Mouse (Mus musculus) heart, embryonic 13.5 days (tissue): Measurements from ENCODE around the gene Gm36176. TPM values are rescaled to one million over a fixed set of nuclear protein-coding genes. Genes with fewer than 3 reads are reported as not detected.
"Not testable (repeated sequence)": the region's sequence is repeated elsewhere in the genome, so short reads cannot be mapped to it uniquely, and the experiment has no call there.

Experiments
- ATAC-seq: fragments of 200-750 bp; cut with Nextera tagmentation; 2 replicates; pipeline ENCODE4 v1.8.0; 2017; ENCODE audit warnings: moderate TSS enrichment; ENCODE audit not compliant: insufficient number of reproducible peaks, low FRiP score, low TSS enrichment; ENCODE audit errors: extremely low read depth
- H3K27ac ChIP-seq: fragments of 300-500 bp; sonication (generic); replicated peaks from 2 replicates; pipeline ENCODE4 v1.5.1; 2015; ENCODE audit warnings: moderate library complexity, mild to moderate bottlenecking, inconsistent platforms
- H3K27me3 ChIP-seq: fragments of 300-500 bp; sonication (generic); replicated peaks from 2 replicates; pipeline ENCODE4 v1.6.1; 2015; ENCODE audit warnings: mild to moderate bottlenecking, inconsistent platforms
- H3K36me3 ChIP-seq: fragments of 300-500 bp; sonication (generic); 2 replicates; pipeline ENCODE4 v1.6.1; 2015; ENCODE audit warnings: mild to moderate bottlenecking, inconsistent platforms
- H3K4me1 ChIP-seq: fragments of 300-500 bp; sonication (generic); 2 replicates; pipeline ENCODE4 v1.6.1; 2015; ENCODE audit warnings: inconsistent platforms
- H3K4me2 ChIP-seq: fragments of 300-500 bp; sonication (generic); 2 replicates; pipeline ENCODE4 v1.6.1; 2015; ENCODE audit warnings: inconsistent platforms, mild to moderate bottlenecking, moderate library complexity
- H3K4me3 ChIP-seq: fragments of 300-500 bp; sonication (generic); 2 replicates; pipeline ENCODE4 v1.5.1; 2015; ENCODE audit warnings: moderate library complexity, mild to moderate bottlenecking, inconsistent platforms
- H3K9ac ChIP-seq: fragments of 300-500 bp; sonication (generic); 2 replicates; pipeline ENCODE4 v1.6.1; 2015; ENCODE audit warnings: inconsistent platforms, mild to moderate bottlenecking, moderate library complexity
- H3K9me3 ChIP-seq: fragments of 300-500 bp; sonication (generic); 2 replicates; pipeline ENCODE4 v1.6.1; 2016; ENCODE audit warnings: inconsistent platforms
- WGBS: fragments of 180-500 bp; shearing (Covaris S2); methylation state at CpG from one replicate; pipeline ENCODE4 v1.1.7; 2015; ENCODE audit warnings: mixed read lengths; 5-methylcytosine and 5-hydroxymethylcytosine counted together
- polyA plus RNA-seq: library from polyadenylated mRNA; unstranded; fragments of >200 nt; fragmentation: Nextera tagmentation; extraction: Ambion mirVana; gene quantifications from 2 replicates; pipeline ENCODE4 v1.2.1, GENCODE M21; 2015

Gm36176 gene
- not detected in 2 replicates for polyA plus RNA-seq

DNA sequence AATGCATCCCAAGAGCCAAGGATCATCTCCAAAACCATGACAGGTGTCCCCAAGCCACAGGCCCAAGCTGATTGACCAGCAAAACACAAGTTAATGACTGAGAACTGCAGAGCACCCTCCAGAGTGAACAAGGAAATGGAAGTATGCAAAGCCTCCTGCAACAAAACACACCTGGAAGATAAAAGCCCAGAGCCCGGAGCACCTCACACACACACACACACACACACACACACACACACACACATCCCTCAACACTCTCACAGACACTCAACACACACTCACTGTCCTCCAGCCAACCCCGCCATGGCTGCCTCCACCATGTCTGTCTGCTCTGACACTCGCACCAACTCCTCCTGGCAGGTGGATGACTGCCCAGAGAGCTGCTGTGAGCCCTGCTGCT lies at the start of gene Gm36176:
Gene Gm36176 (plus strand): TSS at position 301 of the 400 bp plus-strand sequence.
- ATAC-seq, result no peak
- Histone ChIP-seq H3K27me3 (no peaks in the 10 kb centered on the region), H3K9ac (no peak within 1 kb of the TSS), H3K4me1 (no peaks in the 10 kb centered on the region), H3K36me3 (no peaks in the 10 kb centered on the region), H3K4me3 (no peak within 1 kb of the TSS), H3K9me3 (peaks cover 23% of the 10 kb centered on the region; the same call in 1 of the 2 replicates), H3K27ac (no peak within 1 kb of the TSS), H3K4me2 (no peak within 1 kb of the TSS)
- 49% methylated on average over 3 of the region's 3 CpGs for WGBS

GRCm38 (mm10) chr10:77797677-77798076 lies 48.9 kb upstream of the Gm36176 start:
- H3K4me2 ChIP-seq, result no peak overlapping the region
- H3K9ac ChIP-seq, result no peak overlapping the region
- H3K9me3 ChIP-seq, result no peaks in the 10 kb centered on the region
- H3K4me1 ChIP-seq, result peaks cover 19% of the 10 kb centered on the region
- 5% methylated on average over 3 of the region's 3 CpGs for WGBS
- H3K27me3 ChIP-seq, result no peaks in the 10 kb centered on the region
- H3K4me3 ChIP-seq, result no peak overlapping the region
- no peak for ATAC-seq
- H3K27ac ChIP-seq, result peak overlapping the region; percentile 30; the same call in 1 of the 2 replicates
- H3K36me3 ChIP-seq, result no peaks in the 10 kb centered on the region

DNA sequence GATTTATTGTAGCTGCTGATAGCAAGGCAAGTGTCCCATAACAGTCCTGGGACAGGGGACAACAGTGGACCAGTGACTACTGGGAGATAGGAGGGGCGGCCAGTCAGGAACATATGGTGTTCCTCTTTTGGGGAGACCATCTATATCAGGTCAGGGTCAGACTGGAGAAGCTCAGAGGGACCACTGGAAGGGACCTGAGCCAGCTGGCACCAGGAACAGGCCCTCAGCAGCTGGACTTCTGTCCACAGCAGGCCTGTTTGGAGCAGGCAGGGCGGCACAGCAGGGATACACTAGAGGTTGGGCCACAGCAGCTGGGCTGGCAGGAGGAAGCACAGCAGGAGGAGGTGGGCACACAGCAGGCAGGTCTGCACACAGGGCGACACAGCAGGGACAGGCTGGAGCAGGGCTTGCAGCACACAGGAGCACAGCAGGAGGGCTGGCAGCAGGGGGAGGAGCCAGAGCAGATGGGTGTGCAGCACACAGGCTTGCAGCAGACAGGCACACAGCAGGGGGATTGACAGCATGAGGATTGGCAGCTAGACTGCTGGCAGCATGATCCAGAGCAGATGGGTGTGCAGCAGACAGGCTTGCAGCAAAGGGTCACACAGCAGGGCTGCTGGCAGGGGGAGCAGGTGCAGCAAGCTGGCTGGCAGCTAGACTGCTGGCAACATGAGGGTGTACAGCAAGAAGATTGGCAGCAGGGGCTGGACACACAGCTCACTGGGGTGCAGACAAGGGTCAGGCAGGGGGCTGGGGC lies 48.3 kb upstream of the Gm36176 start:
- not testable (repeated sequence) for ATAC-seq, H3K9ac ChIP-seq, H3K4me3 ChIP-seq, H3K27me3 ChIP-seq, H3K9me3 ChIP-seq, H3K36me3 ChIP-seq, H3K4me2 ChIP-seq
- peak overlapping the region; percentile 30; the same call in 1 of the 2 replicates for H3K27ac ChIP-seq
- WGBS, result 27% methylated on average over 3 of the region's 3 CpGs
- peaks cover 19% of the 10 kb centered on the region for H3K4me1 ChIP-seq

GRCm38 (mm10) chr10:77798921-77799508 lies 47.6 kb upstream of the Gm36176 start, which contains the start of gene Gm19668:
TSS of gene Gm19668 (minus strand) at chr10:77799133.
- H3K27ac ChIP-seq, result peak within 1 kb of the TSS; percentile 30; the same call in 1 of the 2 replicates
- H3K9me3 ChIP-seq, result no peaks in the 10 kb centered on the region
- no peaks in the 10 kb centered on the region for H3K36me3 ChIP-seq
- no peak within 1 kb of the TSS for H3K4me2 ChIP-seq
- peaks cover 19% of the 10 kb centered on the region for H3K4me1 ChIP-seq
- no peak for ATAC-seq
- H3K9ac ChIP-seq, result no peak within 1 kb of the TSS
- H3K4me3 ChIP-seq, result no peak within 1 kb of the TSS
- WGBS, result 53% methylated on average over 8 of the region's 8 CpGs
- H3K27me3 ChIP-seq, result no peaks in the 10 kb centered on the region

GRCm38 (mm10) chr10:77804095-77804494 lies 42.5 kb upstream of the Gm36176 start:
- Histone ChIP-seq H3K36me3 (no peaks in the 10 kb centered on the region), H3K27me3 (no peaks in the 10 kb centered on the region), H3K4me3 (no peak overlapping the region), H3K9me3 (no peaks in the 10 kb centered on the region), H3K4me2 (no peak overlapping the region), H3K4me1 (peaks cover 4% of the 10 kb centered on the region), H3K27ac (no peak overlapping the region), H3K9ac (no peak overlapping the region)
- no peak for ATAC-seq
- 62% methylated on average over 3 of the region's 3 CpGs for whole genome bisulfite sequencing

- peaks cover 11% of the 10 kb centered on the region; the same call in 1 of the 2 replicates for H3K27me3 ChIP-seq
- 58% methylated on average over 5 of the region's 5 CpGs for WGBS
- no peak within 1 kb of the TSS for H3K4me2 ChIP-seq
Observed at GRCm38 (mm10) chr10:77811743-77812142, 34.9 kb upstream of the Gm36176 start, which contains the start of gene Gm9507. TSS of gene Gm9507 (minus strand) at chr10:77811843.

DNA sequence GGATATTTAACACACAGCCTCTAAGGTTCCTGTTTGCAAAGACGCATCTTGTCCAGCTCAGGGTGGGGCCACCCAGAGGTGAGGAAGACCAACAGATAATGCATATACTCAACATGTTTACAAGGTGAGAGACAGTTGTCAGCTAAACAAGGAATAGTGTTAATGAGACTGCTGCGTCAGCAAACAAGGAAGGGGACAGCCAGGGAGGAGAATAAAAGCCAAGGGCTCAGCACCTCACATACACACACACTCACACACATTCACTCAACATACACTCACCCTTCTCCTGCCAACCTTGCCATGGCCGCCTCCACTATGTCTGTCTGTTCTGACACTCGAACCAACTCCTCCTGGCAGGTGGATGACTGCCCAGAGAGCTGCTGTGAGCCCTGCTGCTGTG lies 32.2 kb upstream of the Gm36176 start, which contains the start of gene Gm2696:
Gene Gm2696 (plus strand): TSS at position 301 of the 400 bp plus-strand sequence.
- peaks cover 3% of the 10 kb centered on the region; the same call in 1 of the 2 replicates for H3K9me3 ChIP-seq
- 37% methylated on average over 4 of the region's 4 CpGs for WGBS
- H3K4me2 ChIP-seq, result no peak within 1 kb of the TSS
- H3K4me3 ChIP-seq, result no peak within 1 kb of the TSS
- H3K9ac ChIP-seq, result no peak within 1 kb of the TSS
- H3K27me3 ChIP-seq, result peaks cover 11% of the 10 kb centered on the region; the same call in 1 of the 2 replicates
- no peak within 1 kb of the TSS for H3K27ac ChIP-seq
- no peaks in the 10 kb centered on the region for H3K4me1 ChIP-seq
- no peak for ATAC-seq
- H3K36me3 ChIP-seq, result no peaks in the 10 kb centered on the region

More at GRCm38 (mm10) chr10:77811743-77812142, 34.9 kb upstream of the Gm36176 start, which contains the start of gene Gm9507:
- H3K9me3 ChIP-seq, result peaks cover 3% of the 10 kb centered on the region; the same call in 1 of the 2 replicates
- no peaks in the 10 kb centered on the region for H3K4me1 ChIP-seq
- H3K4me3 ChIP-seq, result no peak within 1 kb of the TSS
- no peak within 1 kb of the TSS for H3K9ac ChIP-seq
- no peak within 1 kb of the TSS for H3K27ac ChIP-seq
- ATAC-seq, result no peak
- no peaks in the 10 kb centered on the region for H3K36me3 ChIP-seq

- H3K36me3 ChIP-seq, result no peaks in the 10 kb centered on the region
- no peaks in the 10 kb centered on the region for H3K4me1 ChIP-seq
- no peak overlapping the region for H3K27ac ChIP-seq
- H3K27me3 ChIP-seq, result peaks cover 11% of the 10 kb centered on the region; the same call in 1 of the 2 replicates
- no peak overlapping the region for H3K4me2 ChIP-seq
- H3K9ac ChIP-seq, result no peak overlapping the region
- WGBS, result 21% methylated on average over 5 of the region's 5 CpGs
- ATAC-seq, result no peak
- H3K9me3 ChIP-seq, result no peaks in the 10 kb centered on the region
- H3K4me3 ChIP-seq, result no peak overlapping the region
Observed at GRCm38 (mm10) chr10:77815514-77815913, 31.1 kb upstream of the Gm36176 start.

- Histone ChIP-seq H3K27me3 (peaks cover 8% of the 10 kb centered on the region; the same call in 1 of the 2 replicates), H3K4me1 (no peaks in the 10 kb centered on the region), H3K4me3 (no peak overlapping the region), H3K9me3 (no peaks in the 10 kb centered on the region), H3K4me2 (no peak overlapping the region), H3K36me3 (no peaks in the 10 kb centered on the region), H3K27ac (no peak overlapping the region), H3K9ac (no peak overlapping the region)
- WGBS, result 91% methylated on average over 4 of the region's 4 CpGs
- ATAC-seq, result peak; percentile 10; the same call in 1 of the 2 replicates
Observed at GRCm38 (mm10) chr10:77818523-77818922, 28.1 kb upstream of the Gm36176 start.

GRCm38 (mm10) chr10:77819203-77819602 lies 27.4 kb upstream of the Gm36176 start:
- WGBS, result 35% methylated on average over 4 of the region's 4 CpGs
- Histone ChIP-seq H3K4me3 (no peak overlapping the region), H3K9ac (no peak overlapping the region), H3K4me1 (no peaks in the 10 kb centered on the region), H3K9me3 (peaks cover 4% of the 10 kb centered on the region; the same call in 1 of the 2 replicates), H3K27me3 (peaks cover 4% of the 10 kb centered on the region; the same call in 1 of the 2 replicates), H3K36me3 (no peaks in the 10 kb centered on the region), H3K4me2 (no peak overlapping the region), H3K27ac (no peak overlapping the region)
- no peak for ATAC-seq

- Histone ChIP-seq H3K27ac (no peak within 1 kb of the TSS), H3K4me2 (no peak within 1 kb of the TSS), H3K36me3 (no peaks in the 10 kb centered on the region), H3K9me3 (peaks cover 4% of the 10 kb centered on the region; the same call in 1 of the 2 replicates), H3K4me3 (no peak within 1 kb of the TSS), H3K27me3 (no peaks in the 10 kb centered on the region), H3K4me1 (no peaks in the 10 kb centered on the region), H3K9ac (no peak within 1 kb of the TSS)
- no peak for ATAC-seq
- WGBS, result 52% methylated on average over 6 of the region's 6 CpGs
Observed at GRCm38 (mm10) chr10:77826951-77827350, 19.7 kb upstream of the Gm36176 start, which contains the start of gene Krtap10-4. TSS of gene Krtap10-4 (minus strand) at chr10:77827095.
